Mouse (Mus musculus): Measurements from ENCODE around the gene Sdhc.
"Not testable (repeated sequence)": the region's sequence is repeated elsewhere in the genome, so short reads cannot be mapped to it uniquely, and the experiment has no call there.

The Sdhc gene

GRCm38 (mm10) chr1:171168906-171169305, 18.5 kb upstream of the Sdhc start:
- no peak for DNase-seq (ENCODE audit: low spot score)

- DNase-seq (ENCODE audit: low spot score), result no peak
Observed at GRCm38 (mm10) chr1:171165629-171166345, 15.4 kb upstream of the Sdhc start.

DNA sequence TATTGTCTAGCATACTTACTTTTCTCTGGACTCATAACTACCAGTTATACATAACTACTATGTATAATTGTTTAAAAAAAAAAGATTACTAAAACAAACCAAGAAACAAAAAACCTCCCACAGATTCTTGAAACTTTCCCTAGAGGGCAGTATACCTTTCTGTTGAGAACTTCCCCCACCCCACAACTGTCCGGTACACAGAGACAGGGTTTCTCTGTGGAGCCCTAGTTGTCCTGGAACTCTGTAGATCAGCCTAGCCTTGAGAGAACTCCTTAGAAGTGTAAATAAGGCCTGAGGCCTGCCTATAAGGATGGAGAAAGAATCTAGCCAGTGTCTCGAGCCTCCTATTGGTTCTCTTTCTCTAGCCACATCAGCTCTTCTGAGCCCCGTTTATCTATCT, 13.9 kb upstream of the Sdhc start:
- no peak for DNase-seq (ENCODE audit: low spot score)

DNA sequence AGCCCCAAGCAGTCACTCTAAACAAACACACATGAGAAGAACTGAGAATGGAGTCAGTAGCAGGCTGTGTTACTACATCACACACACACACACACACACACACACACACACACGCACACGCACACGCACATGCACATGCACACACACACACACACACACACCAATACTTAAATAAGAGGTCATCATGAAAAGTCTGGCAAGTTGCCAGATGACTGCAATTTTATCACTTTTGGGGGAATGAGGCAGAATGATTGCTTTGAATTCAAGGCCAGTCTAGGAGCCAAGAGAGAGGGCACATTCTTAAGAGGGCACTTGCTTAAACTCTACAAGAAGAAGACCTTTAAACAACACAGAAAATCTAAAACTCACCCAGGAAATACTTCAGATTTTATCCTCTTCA, 12.1 kb upstream of the Sdhc start:
- no peak for DNase-seq (ENCODE audit: low spot score)

- DNase-seq (ENCODE audit: low spot score), result peak; percentile 60
Observed at GRCm38 (mm10) chr1:171159485-171159975, 9.1 kb upstream of the Sdhc start.

DNA sequence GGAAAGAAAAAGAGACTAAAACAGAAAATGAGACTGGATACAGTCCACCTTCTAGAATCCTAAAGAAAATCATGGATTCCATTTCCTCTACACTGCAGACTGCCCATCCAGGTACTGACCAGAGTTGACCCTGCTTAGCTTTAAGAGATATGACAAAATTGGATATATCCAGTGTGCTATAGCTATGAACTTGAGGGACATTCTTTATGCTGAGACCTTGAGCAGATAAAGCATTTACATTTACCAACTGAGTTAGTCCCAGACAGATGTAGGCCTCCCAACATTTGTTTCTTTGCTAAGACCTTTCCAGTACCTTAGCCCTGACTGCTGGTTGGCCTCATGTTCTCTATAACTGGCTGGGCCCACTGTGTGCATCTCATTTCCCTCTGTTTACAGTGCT, 7.6 kb upstream of the Sdhc start:
- DNase-seq (ENCODE audit: low spot score), result no peak

GRCm38 (mm10) chr1:171156644-171157043, 6.2 kb upstream of the Sdhc start:
- DNase-seq (ENCODE audit: low spot score), result peak; percentile 61

- no peak for DNase-seq (ENCODE audit: low spot score)
Observed at GRCm38 (mm10) chr1:171151966-171152365, 1.6 kb upstream of the Sdhc start.

- DNase-seq (ENCODE audit: low spot score), result no peak
Observed at GRCm38 (mm10) chr1:171150838-171151391, 512 bp upstream of the Sdhc start.

DNA sequence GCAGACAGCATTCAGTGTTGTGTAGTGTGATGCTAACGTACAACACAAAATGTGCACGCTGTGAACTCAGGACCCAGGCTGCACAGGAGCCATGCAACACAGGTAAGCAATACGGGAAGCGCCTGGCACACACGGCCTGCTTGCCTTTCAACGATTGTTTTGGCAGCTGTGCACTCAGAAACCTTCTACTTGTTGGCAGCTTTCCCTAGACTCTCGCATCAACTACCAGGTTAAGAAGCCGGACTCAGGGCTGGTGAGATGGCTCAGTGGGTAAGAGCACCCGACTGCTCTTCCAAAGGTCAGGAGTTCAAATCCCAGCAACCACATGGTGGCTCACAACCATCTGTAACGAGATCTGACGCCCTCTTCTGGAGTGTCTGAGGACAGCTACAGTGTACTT, 7.4 kb downstream of the Sdhc start:
- DNase-seq (ENCODE audit: low spot score), result not testable (repeated sequence)

DNA sequence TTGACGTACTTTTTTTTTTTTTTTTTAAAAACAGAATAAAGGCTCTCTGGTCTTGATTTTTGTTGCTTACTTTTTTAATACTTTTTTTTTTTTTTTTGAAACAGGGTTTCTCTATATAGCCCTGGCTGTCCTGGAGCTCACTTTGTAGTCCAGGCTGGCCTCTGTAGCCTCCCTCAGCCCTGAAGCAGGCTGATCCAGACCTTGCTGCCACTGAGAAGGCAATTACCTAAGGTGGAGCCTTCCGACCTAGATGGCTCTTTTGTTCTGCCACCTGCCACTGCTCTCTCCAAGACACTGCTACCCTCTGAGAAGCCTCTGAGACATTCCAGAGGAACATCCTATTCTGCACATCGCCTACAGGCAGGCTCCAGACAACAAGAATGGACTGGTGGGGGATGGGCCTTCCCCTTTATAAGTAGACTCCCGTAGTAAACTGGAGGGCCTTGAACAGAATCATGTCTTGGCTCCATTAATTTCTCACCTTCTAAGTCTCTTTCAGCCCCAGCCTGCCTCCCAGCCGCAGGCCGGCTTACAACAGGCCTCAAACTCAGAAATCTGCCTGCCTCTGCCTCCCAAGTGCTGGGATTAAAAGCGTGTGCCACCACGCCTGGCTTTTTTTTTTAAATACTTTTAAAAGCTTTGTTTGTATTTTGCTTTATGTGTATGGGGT, 12.8 kb downstream of the Sdhc start:
- not testable (repeated sequence) for DNase-seq (ENCODE audit: low spot score)

DNA sequence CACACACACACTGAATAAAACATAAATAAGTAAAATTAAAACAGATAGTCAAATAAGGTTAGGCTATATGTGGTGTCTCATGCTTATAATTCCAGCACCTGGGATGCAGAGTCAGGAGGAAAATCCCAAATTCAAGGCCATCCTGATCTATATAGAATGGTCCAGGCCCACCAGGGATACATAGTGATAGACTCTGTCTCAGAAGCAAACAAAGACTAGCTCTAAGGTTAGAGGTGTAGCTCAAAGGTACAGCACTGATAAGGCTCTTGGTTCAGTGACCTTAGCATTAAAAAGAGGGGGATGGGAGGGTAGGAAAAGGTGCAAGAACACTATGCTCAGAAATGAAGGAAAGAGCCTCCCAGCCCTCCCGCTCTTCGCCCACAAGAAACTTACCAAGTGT, 14.8 kb downstream of the Sdhc start:
- DNase-seq (ENCODE audit: low spot score), result no peak

DNA sequence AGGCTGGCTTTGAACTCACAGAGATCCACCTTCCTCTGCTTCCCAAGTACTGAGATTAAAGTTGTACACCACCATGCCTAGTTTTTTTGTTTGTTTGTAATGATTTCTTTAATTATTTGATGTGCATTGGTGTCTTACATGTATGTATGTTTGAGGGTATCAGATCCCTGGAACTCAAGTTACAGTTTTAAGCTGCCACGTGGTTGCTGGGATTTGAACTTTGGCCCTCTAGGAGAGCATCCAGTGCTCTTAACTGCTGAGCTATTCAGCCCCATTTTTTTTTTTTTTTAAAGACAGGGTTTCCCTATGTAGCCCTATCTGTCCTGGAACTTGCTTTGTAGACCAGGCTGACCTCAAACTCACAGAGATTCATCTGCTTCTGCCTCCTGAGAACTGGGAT, 19.4 kb downstream of the Sdhc start:
- DNase-seq (ENCODE audit: low spot score), result no peak

GRCm38 (mm10) chr1:171129251-171129650, 21.2 kb downstream of the Sdhc start:
- peak; percentile 61 for DNase-seq (ENCODE audit: low spot score)

GRCm38 (mm10) chr1:171124398-171124797, 26.0 kb downstream of the Sdhc start:
- no peak for DNase-seq (ENCODE audit: low spot score)

GRCm38 (mm10) chr1:171122932-171123331, 27.5 kb downstream of the Sdhc start:
- DNase-seq (ENCODE audit: low spot score), result no peak

- DNase-seq (ENCODE audit: low spot score), result no peak
Observed at GRCm38 (mm10) chr1:171121839-171122238, 28.6 kb downstream of the Sdhc start.

DNA sequence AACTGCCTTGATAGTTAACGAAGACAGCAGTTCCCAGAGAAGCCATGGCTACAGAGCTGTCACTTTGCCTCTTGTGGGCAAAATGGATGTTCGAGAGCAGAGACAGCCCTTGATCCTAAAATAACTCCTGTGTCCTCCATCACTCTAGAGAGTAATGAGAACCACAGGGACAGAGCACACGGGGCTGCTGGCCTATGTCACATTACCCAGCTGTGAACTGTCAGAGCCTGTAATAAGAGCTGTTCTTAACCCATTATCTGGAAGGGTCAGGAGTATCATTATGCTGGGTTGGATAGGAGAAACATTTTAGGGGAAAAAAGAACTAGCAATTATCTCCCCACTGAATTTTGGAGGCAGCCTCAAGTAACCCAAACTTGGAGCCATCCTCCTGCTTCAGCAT, 29.5 kb downstream of the Sdhc start:
- no peak for DNase-seq (ENCODE audit: low spot score)

DNA sequence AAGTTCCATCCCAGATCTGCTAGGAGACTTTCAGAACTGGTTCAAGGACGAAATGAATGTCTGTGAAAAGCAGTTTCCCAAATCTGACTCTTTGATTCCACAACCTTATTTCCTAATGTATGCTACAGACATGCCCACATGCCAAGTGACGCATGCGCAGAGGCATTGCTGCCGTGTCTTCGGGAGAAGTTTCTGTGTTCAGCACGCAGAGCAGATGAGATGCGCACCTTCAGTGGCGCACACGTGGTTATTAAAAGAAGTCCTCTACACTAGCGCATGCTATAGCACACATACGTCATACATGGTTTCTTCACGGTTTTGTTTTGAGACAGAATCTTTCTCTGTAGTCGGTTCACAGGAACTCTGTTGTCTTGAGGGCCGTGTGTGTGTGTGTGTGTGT, 31.0 kb downstream of the Sdhc start:
- no peak for DNase-seq (ENCODE audit: low spot score)

DNA sequence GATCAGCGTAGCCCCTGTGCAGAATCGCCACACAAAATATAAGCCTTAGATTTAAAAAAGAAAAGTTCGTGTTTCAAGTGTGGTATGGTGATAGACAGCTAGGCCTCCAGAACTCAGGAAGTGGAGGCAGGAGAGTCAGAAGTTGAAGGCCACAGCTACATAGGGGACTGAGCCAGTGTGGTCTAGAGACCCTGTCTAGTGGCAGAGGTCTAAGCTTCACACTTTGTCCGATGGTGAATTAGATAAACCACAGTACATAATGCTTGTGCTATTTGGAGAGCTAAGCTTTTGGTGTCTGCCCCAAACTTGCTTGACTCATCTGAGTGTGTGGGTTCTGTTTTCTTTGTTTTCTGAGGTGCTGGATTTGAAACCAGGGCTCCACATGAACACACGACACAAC, 31.4 kb downstream of the Sdhc start:
- DNase-seq (ENCODE audit: low spot score), result no peak

DNA sequence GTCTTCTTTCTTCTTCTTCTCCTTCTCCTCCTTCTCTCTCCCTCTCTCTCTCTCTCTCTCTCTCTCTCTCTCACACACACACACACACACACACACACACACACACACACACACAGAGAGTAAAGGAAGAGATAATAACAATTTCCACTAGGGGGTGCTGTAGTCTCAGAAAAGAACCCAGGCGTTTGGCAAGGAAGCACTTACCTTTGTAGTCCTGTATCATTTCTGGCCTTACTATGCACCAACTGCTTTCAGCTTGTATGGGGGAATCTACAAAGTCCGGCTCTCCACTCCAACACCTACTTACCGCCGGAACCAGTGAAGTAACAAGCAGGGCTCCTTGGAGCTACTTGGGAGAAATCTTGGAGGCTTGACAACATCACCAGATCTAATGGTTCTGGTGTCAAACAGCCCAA, 32.1 kb downstream of the Sdhc start:
- DNase-seq (ENCODE audit: low spot score), result no peak

DNA sequence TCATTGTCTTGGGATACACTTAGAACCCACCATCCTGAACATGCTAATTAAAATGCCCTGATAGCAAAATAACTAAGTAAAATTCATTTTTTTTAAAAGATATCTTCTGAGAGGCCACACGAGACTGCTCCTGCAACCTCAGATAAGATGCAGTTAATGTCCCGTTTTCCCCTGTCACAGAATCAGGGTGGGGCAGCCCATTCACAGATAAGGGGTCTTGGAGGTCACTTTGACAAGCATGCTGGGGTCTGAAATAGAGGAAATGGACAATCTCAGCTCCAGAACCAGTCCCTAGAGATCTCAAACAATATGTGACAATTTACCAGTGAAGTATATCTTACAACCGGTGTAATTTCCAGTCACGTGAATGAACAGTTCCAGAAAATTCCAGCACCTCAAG, 34.1 kb downstream of the Sdhc start:
- no peak for DNase-seq (ENCODE audit: low spot score)

GRCm38 (mm10) chr1:171113873-171114299, 36.5 kb downstream of the Sdhc start, which contains the start of gene Cfap126:
Gene Cfap126, plus strand, starts transcription at chr1:171113918.
- peak; percentile 71 for DNase-seq (ENCODE audit: low spot score)

Measured in testis, postnatal 10 days (tissue).